Mouse (Mus musculus) lung, postnatal 10 days (tissue): ENCODE measurements around the gene Sec61a1.

Experiments used
- DNase-seq: peaks from one replicate; pipeline ENCODE4 v3.0.0; 2021

The Sec61a1 gene

DNA sequence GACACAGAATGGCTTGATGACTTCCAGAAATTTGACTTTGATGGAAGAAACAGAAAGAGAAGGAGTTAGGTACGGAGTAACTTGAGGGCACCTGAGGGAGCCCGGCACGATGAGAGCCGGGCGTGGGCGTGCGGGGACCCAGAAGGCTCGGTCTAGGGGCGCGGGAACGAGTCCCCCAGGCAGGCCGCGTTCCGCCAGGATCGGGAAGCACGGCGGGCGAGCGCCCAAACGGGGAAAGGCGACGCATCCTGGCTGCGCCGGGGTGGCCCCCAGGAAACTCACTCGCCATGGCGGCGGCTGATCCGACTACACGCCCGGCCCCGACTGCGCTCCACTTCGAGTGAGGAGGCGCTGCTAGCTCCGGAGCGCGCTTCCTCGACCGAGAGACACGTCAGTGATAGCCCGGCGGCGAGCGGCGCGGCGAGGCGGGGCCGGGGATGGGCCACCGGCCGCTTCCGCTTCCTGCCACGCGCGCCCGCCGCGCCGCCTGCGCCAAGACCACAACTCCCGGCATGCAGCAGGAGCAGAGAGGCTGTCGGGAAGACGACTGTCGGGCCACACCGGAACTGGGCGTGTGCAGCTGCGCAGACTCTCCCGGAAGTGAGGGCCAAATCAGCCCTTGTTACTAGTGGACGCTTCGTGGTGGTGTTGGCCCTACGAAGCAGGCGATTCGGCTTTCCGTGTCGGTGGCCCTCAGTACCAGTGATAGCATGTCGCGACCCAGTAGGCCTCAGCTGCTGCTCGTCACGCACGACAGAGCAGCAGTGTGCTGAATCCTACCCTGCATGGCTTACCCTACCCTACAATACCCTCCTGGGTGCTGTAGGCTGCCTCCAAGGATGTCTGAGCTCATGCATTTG is at the start of gene Sec61a1:
Gene Sec61a1, minus strand, starts transcription at position 502 of the 860 bp plus-strand sequence.
- DNase-seq: peak; percentile 97

DNA sequence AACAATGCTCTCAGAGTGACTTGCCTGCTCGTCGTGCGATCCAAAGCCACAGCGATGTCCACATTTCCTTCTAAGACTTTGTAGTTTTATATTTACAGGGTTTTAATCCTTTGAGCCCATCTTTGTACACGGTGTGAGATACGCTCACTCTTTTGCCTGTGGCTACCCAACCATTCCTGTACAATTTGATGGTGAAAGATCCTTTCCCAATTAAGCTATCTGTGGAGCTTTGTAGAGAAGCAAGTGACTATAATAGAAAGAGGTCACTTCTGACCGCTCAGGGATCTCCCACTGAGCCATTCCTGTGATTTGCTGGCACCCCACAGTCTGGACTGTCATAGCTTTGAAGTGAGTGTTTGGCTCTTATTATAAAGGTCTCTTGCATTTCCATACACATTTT is 48.0 kb upstream of the Sec61a1 start:
- no peak for DNase-seq

DNA sequence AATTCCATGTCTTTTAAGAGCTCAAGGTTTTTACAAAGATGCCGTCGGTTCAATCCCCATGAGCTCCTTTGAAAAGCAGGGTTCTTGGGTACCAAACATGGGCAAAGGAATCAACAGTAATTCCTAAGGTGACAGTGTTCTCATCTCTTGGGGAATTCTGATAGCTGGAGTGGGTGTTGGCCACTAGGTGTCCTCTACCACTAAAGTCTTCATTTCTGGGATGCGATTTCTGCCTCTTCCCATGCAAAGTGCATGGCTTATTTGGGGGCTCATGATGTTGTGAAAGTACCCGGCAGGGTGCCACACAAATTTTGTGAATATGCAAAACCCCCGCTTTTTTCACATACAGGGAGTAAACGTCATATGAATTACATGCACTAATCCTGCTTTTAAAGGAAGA is 46.3 kb upstream of the Sec61a1 start:
- DNase-seq: peak; percentile 25

DNA sequence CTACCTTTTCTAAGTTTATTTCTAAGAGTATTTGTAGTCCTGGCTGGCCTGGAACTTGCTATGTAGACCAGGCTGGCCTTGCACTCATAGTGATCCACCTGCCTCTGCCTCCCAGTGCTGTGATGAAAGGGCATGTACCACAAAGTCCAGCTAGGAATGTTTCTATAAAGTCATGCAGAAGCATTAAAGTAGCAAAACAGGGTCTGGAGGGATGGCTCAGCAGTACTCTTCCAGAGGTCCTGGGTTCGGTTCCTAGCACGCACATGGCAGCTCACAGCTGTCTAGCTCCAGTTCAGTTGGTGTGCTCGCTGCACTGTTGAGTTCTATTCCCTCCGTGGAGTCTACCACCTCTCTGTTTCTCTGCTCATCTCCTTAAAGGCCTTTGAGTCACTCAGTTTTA is 41.5 kb upstream of the Sec61a1 start:
- no peak for DNase-seq

DNA sequence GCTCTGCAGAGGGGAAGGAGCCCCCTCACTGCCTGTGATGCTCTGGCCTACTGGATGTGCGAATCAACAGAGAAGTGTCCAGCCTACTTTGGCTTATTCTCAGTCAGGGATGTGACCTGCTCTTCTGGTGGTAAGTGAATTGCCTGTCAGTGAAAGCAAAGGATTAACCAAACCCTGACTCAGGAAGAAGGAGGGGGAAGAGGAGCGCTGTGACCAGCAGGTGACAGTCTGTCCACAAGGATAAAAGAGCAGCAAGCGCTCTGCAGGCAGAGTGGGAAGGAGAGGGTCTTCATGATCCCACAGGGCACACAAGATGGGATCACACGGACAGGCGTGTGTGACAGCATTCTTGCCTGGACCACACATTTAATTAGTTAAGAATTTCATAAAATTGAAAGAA is 41.0 kb upstream of the Sec61a1 start:
- no peak for DNase-seq

DNA sequence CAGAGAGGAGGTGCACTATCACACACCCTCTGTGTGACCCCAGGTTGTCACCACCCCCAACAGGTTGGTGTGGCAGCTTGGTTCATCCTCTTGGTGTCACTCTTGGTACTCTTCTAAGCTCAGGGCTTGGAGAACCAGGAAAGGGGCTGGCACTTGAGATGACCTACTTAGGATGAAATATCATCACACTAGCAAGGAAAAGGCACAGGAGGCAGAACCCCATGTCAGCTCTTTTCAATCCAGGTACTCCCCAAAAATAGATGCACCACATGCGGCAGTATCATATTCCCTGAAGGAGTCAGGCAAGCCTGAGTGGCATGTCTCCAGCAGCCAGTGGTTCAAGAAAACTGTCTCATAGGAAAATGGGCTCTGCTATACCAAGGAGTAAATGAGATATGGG is 39.4 kb upstream of the Sec61a1 start:
- no peak for DNase-seq

DNA sequence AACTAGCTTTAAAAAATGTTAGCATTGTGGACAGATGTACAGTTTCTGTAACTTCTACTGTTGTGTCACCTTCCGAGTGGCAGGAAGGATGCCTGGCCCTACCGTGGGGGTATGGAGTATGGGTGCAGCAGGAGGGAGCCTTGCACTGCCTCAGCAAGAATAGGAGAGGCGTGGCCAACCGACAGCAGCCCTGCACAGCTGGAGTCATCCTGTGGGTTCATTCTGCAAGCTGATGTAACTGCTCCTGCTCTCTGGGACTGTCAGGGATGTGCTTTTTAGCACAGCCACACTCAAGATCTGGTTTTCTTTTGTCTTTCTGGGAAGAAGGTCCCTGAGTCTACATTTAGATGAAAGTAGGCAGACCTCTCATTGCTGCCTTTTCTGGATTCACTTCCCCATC is 38.8 kb upstream of the Sec61a1 start:
- DNase-seq: no peak

DNA sequence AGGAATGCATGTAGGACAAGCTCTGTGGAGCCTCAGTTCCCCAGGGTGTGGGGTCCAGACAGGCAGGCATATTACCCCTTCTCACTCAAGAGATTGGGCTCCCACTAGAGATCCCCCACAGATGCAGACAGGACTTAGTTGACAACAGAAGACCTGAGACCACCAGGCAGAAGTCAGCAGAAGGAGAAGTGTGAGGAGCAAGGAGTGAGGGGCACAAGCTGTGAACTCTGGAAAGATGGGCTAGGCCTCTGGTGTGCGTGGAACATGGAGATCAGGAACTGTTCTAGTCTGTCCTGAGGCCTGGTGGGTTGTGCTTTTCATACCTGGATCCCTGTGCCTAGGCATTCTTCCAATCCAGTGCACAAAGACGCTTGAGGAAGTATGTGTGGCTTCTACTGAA is 31.2 kb upstream of the Sec61a1 start:
- no peak for DNase-seq

DNA sequence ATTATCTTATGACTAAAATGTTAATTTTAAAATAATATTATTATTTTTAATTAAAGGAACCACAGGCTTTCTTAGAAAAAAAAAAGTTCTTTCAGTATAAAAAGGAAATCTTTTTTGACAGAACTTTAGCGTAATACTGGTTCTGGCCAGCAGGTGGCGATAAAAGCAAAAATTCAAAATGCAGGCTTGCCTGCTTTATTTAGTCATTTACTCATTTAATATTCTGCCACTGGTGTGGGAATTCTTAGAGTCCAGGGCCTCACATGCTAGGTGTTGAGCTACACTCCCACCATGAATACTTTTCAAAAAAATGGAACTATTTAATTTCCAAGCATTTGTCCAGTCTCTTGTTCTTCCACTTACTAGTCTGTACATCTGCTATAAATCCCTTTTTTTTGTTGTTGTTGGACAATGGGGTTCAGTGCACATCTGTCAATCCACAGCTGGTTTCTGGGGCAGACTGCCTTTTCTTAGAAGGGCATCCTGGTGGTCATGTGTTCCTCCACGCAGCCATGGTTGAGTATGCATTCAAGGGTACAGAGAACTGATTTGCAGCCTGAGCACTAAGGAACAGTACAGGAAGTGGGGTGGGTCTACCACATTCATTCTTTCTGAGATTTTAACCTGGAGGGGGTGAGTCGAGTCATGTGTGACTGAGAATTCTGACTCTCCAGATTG is 30.6 kb upstream of the Sec61a1 start:
- DNase-seq: peak; percentile 78

DNA sequence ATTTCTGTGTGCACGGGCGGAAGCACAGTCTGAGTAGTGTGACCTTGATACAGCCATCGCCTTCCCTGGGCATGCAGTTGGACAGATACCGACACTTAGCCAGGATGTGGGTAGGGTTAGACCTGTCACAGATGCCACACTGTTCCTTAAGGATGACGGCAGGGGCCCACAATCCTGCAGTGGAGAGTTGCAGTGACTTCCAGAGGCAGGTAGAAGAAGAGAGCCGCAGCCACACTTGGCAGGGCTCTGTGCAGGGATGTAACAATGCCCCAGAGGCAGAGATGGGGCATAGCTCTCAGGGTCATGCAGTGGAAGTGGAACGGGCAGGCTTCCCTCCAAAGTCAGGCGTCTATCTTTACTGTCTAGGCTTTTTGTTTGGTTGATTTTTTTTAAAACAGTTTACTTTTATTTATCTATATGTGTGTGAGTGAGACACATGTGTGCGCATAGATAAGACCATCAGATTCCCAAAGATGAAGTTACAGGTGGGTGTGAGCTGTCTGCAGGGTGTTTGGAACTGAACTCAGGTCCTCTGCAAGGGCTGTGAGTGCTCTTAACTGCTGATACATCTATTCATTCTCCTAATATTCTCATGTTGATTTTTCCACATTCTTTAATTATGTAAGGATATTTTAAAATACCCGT is 29.8 kb upstream of the Sec61a1 start:
- no peak for DNase-seq

DNA sequence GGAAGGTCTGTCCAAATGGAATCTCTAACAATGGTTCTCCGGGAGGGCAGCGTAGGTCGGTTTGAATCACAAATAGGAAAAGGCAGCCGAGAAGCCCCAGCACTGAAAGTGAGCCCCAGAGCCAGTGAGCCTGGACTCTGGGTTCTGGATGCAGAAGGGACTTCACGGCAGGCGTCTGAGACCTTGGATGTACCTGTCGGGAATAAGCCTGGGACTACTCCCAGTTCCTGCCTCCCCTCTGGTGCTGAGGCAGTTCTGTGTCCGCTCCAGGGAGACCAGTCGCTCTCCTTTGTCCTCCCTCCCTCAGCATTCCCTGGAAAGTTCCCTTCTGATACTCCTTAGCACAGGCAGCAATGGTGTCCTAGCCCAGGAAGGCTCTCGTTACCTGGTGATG is 26.7 kb upstream of the Sec61a1 start:
- no peak for DNase-seq

DNA sequence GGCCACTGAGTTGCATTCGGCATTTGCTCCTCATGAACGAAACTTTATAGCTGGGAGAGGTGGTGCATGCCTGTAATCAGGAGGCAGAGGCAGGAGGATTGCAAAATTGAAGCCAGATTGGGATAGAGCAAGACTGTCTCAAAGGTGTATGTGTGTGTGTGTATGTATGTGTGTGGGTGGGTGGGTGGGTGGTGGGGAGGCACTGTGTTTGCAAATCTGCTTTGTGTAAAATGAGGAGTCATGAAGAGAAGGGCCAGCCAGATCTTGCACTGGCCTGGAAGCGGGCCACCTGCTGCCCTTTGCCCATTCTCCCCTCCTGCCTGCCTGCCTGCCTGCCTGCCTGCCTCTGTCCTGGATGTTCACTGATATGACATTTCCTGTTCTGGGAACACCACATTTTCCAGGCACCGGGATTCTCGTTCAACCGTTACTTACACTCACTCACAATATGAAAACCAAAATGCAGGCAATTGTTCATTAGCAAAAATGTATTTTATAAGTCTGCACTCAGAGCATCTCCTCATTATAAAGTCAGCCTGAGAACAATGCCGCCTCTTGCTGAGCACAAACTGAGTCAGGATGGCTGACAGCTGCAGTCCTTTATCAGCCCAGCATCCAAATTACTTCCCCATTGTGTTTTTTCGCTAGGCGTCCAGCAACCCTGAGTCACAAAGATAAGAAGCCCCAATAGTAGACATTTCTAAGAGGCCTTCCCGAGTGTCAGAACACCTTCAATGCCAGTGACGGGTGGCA is 26.1 kb upstream of the Sec61a1 start:
- no peak for DNase-seq

DNA sequence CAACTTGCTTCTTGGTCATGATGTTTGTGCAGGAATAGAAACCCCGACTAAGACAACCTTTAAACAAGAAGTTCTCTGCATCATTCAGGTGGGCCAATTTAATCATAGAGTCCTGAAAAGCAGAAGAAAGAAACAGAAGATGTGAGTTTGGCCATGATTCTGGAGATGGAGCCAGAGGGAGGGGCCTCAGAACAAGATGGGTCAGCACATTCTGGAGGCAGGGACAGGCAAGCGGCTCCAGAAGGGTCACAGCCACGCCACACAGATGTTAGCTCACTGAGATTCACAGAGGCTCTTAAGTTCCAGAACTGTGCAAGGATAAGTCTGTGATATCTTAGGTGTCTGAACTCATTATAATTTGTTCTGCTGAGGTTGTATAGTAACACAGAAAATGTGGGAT is 25.5 kb upstream of the Sec61a1 start:
- DNase-seq: no peak

DNA sequence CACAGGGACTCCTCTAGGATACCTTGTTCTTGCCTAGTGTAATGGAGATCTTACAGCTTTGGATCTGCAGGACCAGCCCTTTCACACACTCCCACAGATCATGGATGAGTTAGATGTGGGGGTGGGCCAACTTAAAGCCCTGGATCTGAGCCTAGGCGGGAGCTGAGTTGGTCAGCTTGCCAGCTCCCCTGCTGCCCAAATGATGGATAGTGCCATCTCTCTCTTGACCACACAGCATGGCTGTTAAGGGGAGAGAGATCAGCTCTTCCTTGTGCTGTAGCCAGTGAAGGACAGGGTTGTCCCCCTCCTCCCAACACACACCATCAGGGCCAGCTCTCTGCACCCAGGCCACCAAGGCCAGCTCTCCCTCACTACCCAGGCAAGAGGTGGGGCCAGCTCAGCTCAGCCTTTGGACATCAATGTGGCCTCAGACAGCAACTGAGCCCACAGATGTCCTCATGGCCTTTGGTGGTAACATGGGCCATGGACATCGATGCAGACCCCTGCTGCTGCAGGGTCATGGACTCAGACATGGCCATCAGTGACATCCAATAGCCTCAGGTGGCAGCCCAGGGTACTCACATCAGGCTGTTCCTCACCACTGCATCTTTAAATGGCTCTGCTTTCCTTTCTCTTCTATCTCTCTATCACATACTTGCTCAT is 21.5 kb upstream of the Sec61a1 start:
- no peak for DNase-seq

DNA sequence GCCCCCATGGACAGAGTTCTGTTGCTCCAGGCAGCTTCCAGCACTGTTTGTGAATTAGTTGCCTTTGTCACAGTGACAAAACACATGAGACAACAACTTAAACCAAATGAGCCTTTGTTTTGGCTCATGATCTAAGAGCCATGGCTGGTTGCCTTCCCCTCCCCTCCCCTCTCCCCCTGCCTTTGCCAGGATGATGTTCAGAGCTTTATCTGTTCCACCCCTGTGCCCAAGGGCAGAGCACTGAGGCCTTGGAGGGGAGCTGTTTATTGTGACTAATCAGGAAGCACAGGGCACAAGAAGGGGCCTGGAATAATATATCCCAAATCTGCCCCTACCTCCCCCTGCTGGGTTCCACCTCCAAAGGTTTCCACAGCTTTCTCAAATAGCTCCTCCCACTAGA is 11.6 kb upstream of the Sec61a1 start:
- DNase-seq: no peak

DNA sequence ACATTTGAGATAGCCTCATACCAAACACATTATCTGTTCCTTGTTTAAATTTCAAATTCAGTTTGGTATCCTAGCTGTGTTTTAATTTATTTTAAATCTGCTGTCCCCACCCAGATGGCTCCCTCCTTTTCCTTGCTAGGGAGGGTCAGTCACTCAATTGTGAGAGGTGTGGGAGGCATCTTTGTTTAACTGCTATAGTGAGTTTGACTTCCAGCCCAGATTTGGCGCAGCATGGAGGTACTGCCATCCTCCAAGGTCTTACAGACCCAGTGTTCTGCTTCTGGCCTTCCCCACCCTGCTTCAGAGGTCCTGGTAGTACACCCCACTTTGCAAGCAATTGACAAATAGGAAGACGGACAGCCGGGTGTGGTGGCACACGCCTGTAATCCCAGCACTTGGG is 5.4 kb upstream of the Sec61a1 start:
- DNase-seq: no peak

DNA sequence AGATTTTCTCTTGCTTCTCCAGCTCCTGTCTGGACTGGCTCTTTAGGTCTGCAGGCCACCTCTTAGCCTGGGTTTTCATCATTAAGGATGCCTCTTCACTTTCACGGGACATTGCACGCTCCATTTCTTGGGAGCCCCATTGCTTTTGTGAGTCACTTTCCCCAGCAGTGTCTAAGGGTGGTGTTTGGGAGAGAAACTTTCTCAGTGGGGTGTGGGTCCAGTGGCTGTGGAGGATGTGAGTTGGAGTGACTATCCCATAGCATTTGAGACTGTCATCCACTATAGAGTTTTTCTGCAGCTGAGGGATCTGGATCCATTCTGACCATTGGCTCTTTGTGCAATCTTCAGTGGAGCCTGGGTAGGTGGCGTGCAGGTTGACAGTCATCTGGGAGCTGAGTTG is 4.7 kb upstream of the Sec61a1 start:
- DNase-seq: no peak

DNA sequence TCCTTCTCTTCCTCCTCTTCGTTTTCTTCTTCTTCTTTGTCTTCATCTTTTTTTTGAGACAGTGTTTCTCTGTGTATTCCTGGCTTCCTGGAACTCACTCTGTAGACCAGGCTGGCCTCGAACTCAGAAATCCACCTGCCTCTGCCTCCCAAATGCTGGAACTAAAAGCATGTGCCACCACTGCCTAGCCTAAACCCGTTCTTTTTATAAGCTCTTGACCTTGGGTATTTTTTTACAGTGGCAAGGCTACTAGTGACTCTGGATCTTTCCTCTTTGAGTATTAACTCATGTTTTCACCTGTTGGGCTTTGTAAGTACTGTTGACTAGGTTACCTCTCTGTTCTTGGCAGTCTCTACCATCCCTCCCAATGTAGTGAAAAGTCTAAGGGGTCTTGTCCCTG is 4.3 kb upstream of the Sec61a1 start:
- DNase-seq: no peak

DNA sequence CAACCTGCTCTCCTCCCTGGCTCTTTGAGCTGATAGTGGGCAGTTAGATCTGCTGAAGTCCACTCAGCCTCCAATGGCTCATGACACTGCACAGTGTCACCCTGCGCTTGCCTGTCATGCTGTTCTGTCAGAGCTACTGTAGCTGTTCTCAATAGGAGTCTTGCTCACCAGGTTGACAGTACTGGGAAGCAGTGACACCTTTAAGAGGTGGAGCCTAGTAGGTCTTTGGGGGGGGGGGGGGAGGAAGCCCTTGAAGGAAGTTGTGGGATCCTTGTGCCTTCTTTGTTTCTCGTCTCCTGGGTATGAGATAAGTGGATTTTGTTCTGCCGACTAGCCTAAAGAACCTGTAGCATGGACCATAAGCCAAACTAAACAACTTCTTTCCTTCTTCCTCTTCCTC is 3.9 kb upstream of the Sec61a1 start:
- DNase-seq: no peak

DNA sequence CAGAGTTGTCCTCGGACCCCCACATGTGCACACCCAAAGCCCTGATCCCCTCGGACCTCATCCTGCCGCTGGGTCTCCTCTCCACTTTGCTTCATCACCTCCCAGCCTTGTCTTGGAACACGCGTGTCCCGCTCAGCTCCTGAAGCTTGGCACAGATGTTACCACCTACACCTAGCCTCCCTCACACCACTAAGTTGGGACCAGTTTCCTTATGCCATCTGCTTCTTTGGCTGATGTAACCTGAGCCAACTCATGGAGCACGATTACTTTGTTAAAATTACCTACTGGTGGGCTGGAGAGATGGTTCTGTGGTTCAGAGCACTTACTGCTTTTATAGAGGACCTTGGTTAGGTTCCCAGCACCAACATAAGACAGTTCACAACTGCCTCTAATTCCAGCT is 3.1 kb upstream of the Sec61a1 start:
- no peak for DNase-seq

DNA sequence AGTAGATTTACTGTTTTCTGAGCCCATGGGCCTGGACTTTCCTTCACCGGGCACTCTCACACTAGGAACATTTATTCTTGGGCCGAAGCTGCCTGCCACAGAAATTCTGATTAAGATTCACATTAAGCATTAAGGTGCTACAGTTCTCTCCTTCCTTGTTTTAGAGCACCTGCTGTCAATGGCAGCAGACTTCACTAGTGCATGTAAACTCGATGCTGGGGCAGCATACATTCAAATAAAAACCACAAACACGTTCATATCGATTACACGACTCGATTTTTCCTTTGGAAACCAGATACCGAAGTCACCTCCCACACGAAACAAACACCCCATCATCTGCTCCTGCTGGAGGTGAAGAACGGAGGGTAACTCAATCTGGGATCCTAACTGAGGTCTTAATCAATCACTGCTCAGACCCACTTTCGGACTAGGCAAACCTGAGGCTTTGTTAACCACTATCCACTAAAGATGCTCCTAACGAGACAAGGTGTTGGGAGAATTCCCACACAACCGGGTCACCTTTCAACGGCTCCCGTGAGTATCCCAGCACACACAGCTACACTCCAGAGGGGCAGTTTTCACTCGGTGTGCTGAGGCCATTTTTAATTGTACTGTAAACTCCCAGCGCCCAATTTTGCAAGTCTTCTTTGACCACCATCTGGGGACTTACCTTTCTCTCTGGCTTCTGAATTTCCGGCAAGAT is 853 bp downstream of the Sec61a1 start:
- DNase-seq: no peak

DNA sequence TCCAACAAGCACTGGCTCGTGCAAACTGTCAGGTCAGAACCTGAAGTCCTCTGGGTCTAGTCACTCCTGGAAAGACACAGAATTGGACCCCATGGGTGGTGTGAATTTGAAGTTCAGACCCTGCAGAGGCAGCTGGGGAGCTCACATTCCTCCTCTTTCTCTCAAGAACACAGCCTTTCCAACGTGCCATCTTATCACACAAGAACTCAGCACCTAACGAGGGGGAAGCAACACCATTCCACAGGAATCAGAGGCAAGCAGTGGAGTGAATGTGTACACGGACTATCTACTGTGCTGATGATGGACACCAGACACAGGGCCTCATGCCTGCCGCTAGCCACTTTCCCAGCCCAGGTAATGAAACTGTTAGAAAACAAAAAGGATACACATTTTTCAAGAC is 2.0 kb downstream of the Sec61a1 start:
- DNase-seq: no peak
